Mouse (Mus musculus) embryonic facial prominence, embryonic 14.5 days (tissue): Measurements from ENCODE around the gene Kmo. TPM values are rescaled to one million over a fixed set of nuclear protein-coding genes. Genes with fewer than 3 reads are reported as not detected.
A peak's percentile ranks its signal among the peaks of the same experiment; 100 is the strongest.

Source experiments
- ATAC-seq: fragments of 200-750 bp; cut with Nextera tagmentation; 2 replicates; pipeline ENCODE4 v1.8.0; 2017; ENCODE audit warnings: low read depth, moderate number of reproducible peaks, moderate TSS enrichment
- DNase-seq: peaks from one replicate; pipeline ENCODE4 v3.0.0-alpha.2; 2015; ENCODE audit warnings: low spot score
- H3K27ac ChIP-seq: fragments of 300-500 bp; sonication (generic); replicated peaks from 2 replicates; pipeline ENCODE4 v1.5.1; 2014; ENCODE audit warnings: low read depth, mild to moderate bottlenecking, low read length, moderate library complexity
- H3K27me3 ChIP-seq: fragments of 300-500 bp; sonication (generic); replicated peaks from 2 replicates; pipeline ENCODE4 v1.6.1; 2014; ENCODE audit warnings: low read length; ENCODE audit not compliant: control insufficient read depth, insufficient read depth
- H3K36me3 ChIP-seq: fragments of 300-500 bp; sonication (generic); 2 replicates; pipeline ENCODE4 v1.6.1; 2014; ENCODE audit warnings: low read length, mixed read lengths; ENCODE audit not compliant: control insufficient read depth, insufficient read depth
- H3K4me1 ChIP-seq: fragments of 300-500 bp; sonication (generic); 2 replicates; pipeline ENCODE4 v1.6.1; 2014; ENCODE audit warnings: antibody characterized with exemption, low read length; ENCODE audit not compliant: control insufficient read depth, insufficient read depth
- H3K4me2 ChIP-seq: fragments of 300-500 bp; sonication (generic); 2 replicates; pipeline ENCODE4 v1.6.1; 2014; ENCODE audit warnings: low read depth, mild to moderate bottlenecking, low read length, moderate library complexity, mixed read lengths
- H3K4me3 ChIP-seq: fragments of 300-500 bp; sonication (generic); 2 replicates; pipeline ENCODE4 v1.5.1; 2014; ENCODE audit warnings: low read depth, mild to moderate bottlenecking, low read length
- H3K9ac ChIP-seq: fragments of 300-500 bp; sonication (generic); 2 replicates; pipeline ENCODE4 v1.6.1; 2014; ENCODE audit warnings: low read depth, mild to moderate bottlenecking, low read length, moderate library complexity, mixed read lengths
- H3K9me3 ChIP-seq: fragments of 300-500 bp; sonication (generic); 2 replicates; pipeline ENCODE4 v1.6.1; 2016; ENCODE audit warnings: low read length; ENCODE audit not compliant: control insufficient read depth
- WGBS: fragments of 180-500 bp; shearing (Covaris S2); extraction: QIAGEN DNeasy Blood & Tissue Kit; methylation state at CpG from one replicate; pipeline ENCODE4 v1.1.7; 2014; 5-methylcytosine and 5-hydroxymethylcytosine counted together
- polyA plus RNA-seq: library from polyadenylated mRNA; unstranded; fragments of >200 nt; fragmentation: Nextera tagmentation; extraction: Ambion mirVana; gene quantifications from 2 replicates; pipeline ENCODE4 v1.2.1, GENCODE M21; 2014

Kmo gene
- polyA plus RNA-seq, 1 experiment from 2014 or later: 0.19 TPM

- H3K4me1 ChIP-seq: no peaks in the 10 kb centered on the region; the same call in 1 of the 2 replicates
These were observed 51.4 kb downstream of the Kmo start for GRCm38 (mm10) chr1:175671626-175672025.

GRCm38 (mm10) chr1:175673563-175674325, 53.6 kb downstream of the Kmo start:
- ATAC-seq (no peak), DNase-seq (no peak)
- Histone ChIP-seq H3K4me2 (no peak overlapping the region), H3K9ac (no peak overlapping the region), H3K36me3 (no peaks in the 10 kb centered on the region), H3K27me3 (no peaks in the 10 kb centered on the region), H3K27ac (no peak overlapping the region), H3K9me3 (no peaks in the 10 kb centered on the region), H3K4me3 (no peak overlapping the region), H3K4me1 (no peaks in the 10 kb centered on the region; the same call in 1 of the 2 replicates)
- WGBS: 72% methylated on average over 7 of the region's 7 CpGs

More at GRCm38 (mm10) chr1:175671626-175672025, 51.4 kb downstream of the Kmo start:
- DNase-seq (no peak), ATAC-seq (no peak)
- no peak overlapping the region for H3K4me3 ChIP-seq
- no peak overlapping the region for H3K9ac ChIP-seq
- H3K36me3 ChIP-seq: no peaks in the 10 kb centered on the region
- 21% methylated on average over 1 of the region's 1 CpGs for WGBS
- no peaks in the 10 kb centered on the region for H3K27me3 ChIP-seq
- no peak overlapping the region for H3K27ac ChIP-seq
- no peak overlapping the region for H3K4me2 ChIP-seq
- no peaks in the 10 kb centered on the region for H3K9me3 ChIP-seq

- Histone ChIP-seq H3K36me3 (no peaks in the 10 kb centered on the region), H3K9me3 (no peaks in the 10 kb centered on the region), H3K4me3 (no peak overlapping the region), H3K27me3 (no peaks in the 10 kb centered on the region), H3K4me2 (no peak overlapping the region), H3K4me1 (no peaks in the 10 kb centered on the region), H3K9ac (no peak overlapping the region), H3K27ac (no peak overlapping the region)
- 74% methylated on average over 6 of the region's 6 CpGs for WGBS
- DNase-seq (no peak), ATAC-seq (no peak)
These were observed 54.9 kb downstream of the Kmo start for GRCm38 (mm10) chr1:175675116-175675515.

- H3K9ac ChIP-seq: no peak overlapping the region
- no peak overlapping the region for H3K27ac ChIP-seq
- H3K27me3 ChIP-seq: no peaks in the 10 kb centered on the region
- no peaks in the 10 kb centered on the region for H3K36me3 ChIP-seq
- no peaks in the 10 kb centered on the region for H3K4me1 ChIP-seq
- H3K4me3 ChIP-seq: no peak overlapping the region
- no peaks in the 10 kb centered on the region for H3K9me3 ChIP-seq
- H3K4me2 ChIP-seq: no peak overlapping the region
- ATAC-seq (no peak), DNase-seq (no peak)
- WGBS: 82% methylated on average over 6 of the region's 6 CpGs
These were observed 57.3 kb downstream of the Kmo start for GRCm38 (mm10) chr1:175677459-175677858.

- Histone ChIP-seq H3K9me3 (no peaks in the 10 kb centered on the region), H3K36me3 (peaks cover 7% of the 10 kb centered on the region), H3K27ac (no peak overlapping the region), H3K9ac (no peak overlapping the region), H3K4me1 (no peaks in the 10 kb centered on the region), H3K4me2 (no peak overlapping the region), H3K27me3 (no peaks in the 10 kb centered on the region), H3K4me3 (no peak overlapping the region)
- no peak for DNase-seq
- ATAC-seq: no peak
- WGBS: 74% methylated on average over 6 of the region's 6 CpGs
These were observed 60.8 kb downstream of the Kmo start for GRCm38 (mm10) chr1:175680995-175681394.

- WGBS: 2% methylated on average over 19 of the region's 22 CpGs
These were observed 71.6 kb downstream of the Kmo start for GRCm38 (mm10) chr1:175691686-175692245.

GRCm38 (mm10) chr1:175692246-175692996, 72.2 kb downstream of the Kmo start, which contains the start of the genes Opn3 and Chml:
Opn3 (minus strand) TSS chr1:175692776.
Chml (minus strand) TSS chr1:175692901.
- DNase-seq (peak; percentile 100), ATAC-seq (peak; percentile 97)
- peak within 1 kb of the TSS; percentile 82 for H3K9ac ChIP-seq
- H3K4me3 ChIP-seq: peak within 1 kb of the TSS; percentile 62
- H3K27me3 ChIP-seq: no peaks in the 10 kb centered on the region
- WGBS: 0% methylated on average over 11 of the region's 73 CpGs
- H3K27ac ChIP-seq: peak within 1 kb of the TSS; percentile 75
- 0 out of 2 replicates have a peak, but pooled peaks cover 8% of the 10 kb centered on the region for H3K4me1 ChIP-seq
- peak within 1 kb of the TSS; percentile 92 for H3K4me2 ChIP-seq
- H3K9me3 ChIP-seq: no peaks in the 10 kb centered on the region
- peaks cover 7% of the 10 kb centered on the region; the same call in 1 of the 2 replicates for H3K36me3 ChIP-seq

More at GRCm38 (mm10) chr1:175691686-175692245, 71.6 kb downstream of the Kmo start:
- Histone ChIP-seq H3K36me3 (peaks cover 11% of the 10 kb centered on the region; the same call in 1 of the 2 replicates), H3K4me3 (peak overlapping the region; percentile 62), H3K9me3 (no peaks in the 10 kb centered on the region), H3K4me1 (0 out of 2 replicates have a peak, but pooled peaks cover 8% of the 10 kb centered on the region), H3K4me2 (peak overlapping the region; percentile 92), H3K9ac (peak overlapping the region; percentile 82), H3K27me3 (no peaks in the 10 kb centered on the region), H3K27ac (peak overlapping the region; percentile 75; the same call in 1 of the 2 replicates)
- DNase-seq (peak; percentile 16), ATAC-seq (no peak)

- Histone ChIP-seq H3K4me3 (peak overlapping the region; percentile 62), H3K9ac (peak overlapping the region; percentile 2; the same call in 1 of the 2 replicates), H3K27me3 (no peaks in the 10 kb centered on the region), H3K4me2 (peak overlapping the region; percentile 92), H3K4me1 (0 out of 2 replicates have a peak, but pooled peaks cover 8% of the 10 kb centered on the region), H3K27ac (no peak overlapping the region), H3K36me3 (peaks cover 2% of the 10 kb centered on the region; the same call in 1 of the 2 replicates), H3K9me3 (no peaks in the 10 kb centered on the region)
- ATAC-seq (no peak; the same call in 1 of the 2 replicates), DNase-seq (no peak)
- under 1% methylated on average over 17 of the region's 17 CpGs for WGBS
These were observed 72.8 kb downstream of the Kmo start for GRCm38 (mm10) chr1:175692997-175693361.
